Mouse (Mus musculus): ENCODE measurements around the gene Foxo6. TPM values are rescaled to one million over a fixed set of nuclear protein-coding genes. Genes with fewer than 3 reads are reported as not detected.

Gene Foxo6
- polyA plus RNA-seq, 2 experiments = 0.29 to 2.0 TPM

- Histone ChIP-seq H3K36me3 (ENCODE audit: control insufficient read depth, insufficient read depth, low read length) (no peaks in the 10 kb centered on the region), H3K27ac (replicated peaks; ENCODE audit: low read depth, low read length) (no peak overlapping the region), H3K27me3 (ENCODE audit: control insufficient read depth, insufficient read depth, low read length) (peaks cover 67% of the 10 kb centered on the region), H3K9ac (ENCODE audit: low read depth, low read length, severe bottlenecking) (no peak overlapping the region), H3K4me2 (replicated peaks; ENCODE audit: low read depth, low read length, severe bottlenecking) (0 out of 2 replicates have a peak overlapping the region, but pooled peaks have one; percentile 77), H3K4me3 (replicated peaks; ENCODE audit: low read length) (peak overlapping the region; percentile 43; the same call in 1 of the 2 replicates), H3K4me1 (ENCODE audit: control insufficient read depth, insufficient read depth, low read length) (peaks cover 10% of the 10 kb centered on the region), H3K9me3 (ENCODE audit: control insufficient read depth, low read length) (no peaks in the 10 kb centered on the region)
- ATAC-seq (ENCODE audit: low FRiP score, low read depth) = no peak
- TF ChIP-seq POLR2A (IDR thresholded peaks at IDR 0.05; ENCODE audit: borderline replicate concordance, extremely low read depth, insufficient read depth, insufficient read length) = no peak
- no peak for DNase-seq (ENCODE audit: low spot score)
- 20% methylated on average over 24 of the region's 24 CpGs for WGBS
These were observed 20.0 kb downstream of the Foxo6 start for GRCm38 (mm10) chr4:120267136-120267535.

- DNase-seq (ENCODE audit: low spot score) (no peak), ATAC-seq (ENCODE audit: low FRiP score, low read depth) (no peak)
- no peak overlapping the region for H3K4me2 ChIP-seq (replicated peaks; ENCODE audit: low read depth, low read length, severe bottlenecking)
- H3K9ac ChIP-seq (ENCODE audit: low read depth, low read length, severe bottlenecking) = no peak overlapping the region
- peaks cover 51% of the 10 kb centered on the region for H3K27me3 ChIP-seq (ENCODE audit: control insufficient read depth, insufficient read depth, low read length)
- 26% methylated on average over 3 of the region's 3 CpGs for WGBS
- H3K4me3 ChIP-seq (replicated peaks; ENCODE audit: low read length) = no peak overlapping the region
- no peaks in the 10 kb centered on the region for H3K9me3 ChIP-seq (ENCODE audit: control insufficient read depth, low read length)
- peaks cover 23% of the 10 kb centered on the region for H3K4me1 ChIP-seq (ENCODE audit: control insufficient read depth, insufficient read depth, low read length)
- no peak for TF ChIP-seq POLR2A (IDR thresholded peaks at IDR 0.05; ENCODE audit: borderline replicate concordance, extremely low read depth, insufficient read depth, insufficient read length)
- no peak overlapping the region for H3K27ac ChIP-seq (replicated peaks; ENCODE audit: low read depth, low read length)
- no peaks in the 10 kb centered on the region for H3K36me3 ChIP-seq (ENCODE audit: control insufficient read depth, insufficient read depth, low read length)
These were observed 23.0 kb downstream of the Foxo6 start for GRCm38 (mm10) chr4:120264105-120264504.

GRCm38 (mm10) chr4:120262726-120263125, 24.4 kb downstream of the Foxo6 start:
- no peaks in the 10 kb centered on the region for H3K9me3 ChIP-seq (ENCODE audit: control insufficient read depth, low read length)
- DNase-seq (ENCODE audit: low spot score) (no peak), ATAC-seq (ENCODE audit: low FRiP score, low read depth) (no peak)
- no peak overlapping the region for H3K27ac ChIP-seq (replicated peaks; ENCODE audit: low read depth, low read length)
- peaks cover 39% of the 10 kb centered on the region for H3K27me3 ChIP-seq (ENCODE audit: control insufficient read depth, insufficient read depth, low read length)
- no peak overlapping the region for H3K4me3 ChIP-seq (replicated peaks; ENCODE audit: low read length)
- no peaks in the 10 kb centered on the region for H3K36me3 ChIP-seq (ENCODE audit: control insufficient read depth, insufficient read depth, low read length)
- WGBS = 46% methylated on average over 2 of the region's 2 CpGs
- H3K4me1 ChIP-seq (ENCODE audit: control insufficient read depth, insufficient read depth, low read length) = peaks cover 23% of the 10 kb centered on the region
- H3K4me2 ChIP-seq (replicated peaks; ENCODE audit: low read depth, low read length, severe bottlenecking) = no peak overlapping the region
- H3K9ac ChIP-seq (ENCODE audit: low read depth, low read length, severe bottlenecking) = no peak overlapping the region
- no peak for TF ChIP-seq POLR2A (IDR thresholded peaks at IDR 0.05; ENCODE audit: borderline replicate concordance, extremely low read depth, insufficient read depth, insufficient read length)

DNA sequence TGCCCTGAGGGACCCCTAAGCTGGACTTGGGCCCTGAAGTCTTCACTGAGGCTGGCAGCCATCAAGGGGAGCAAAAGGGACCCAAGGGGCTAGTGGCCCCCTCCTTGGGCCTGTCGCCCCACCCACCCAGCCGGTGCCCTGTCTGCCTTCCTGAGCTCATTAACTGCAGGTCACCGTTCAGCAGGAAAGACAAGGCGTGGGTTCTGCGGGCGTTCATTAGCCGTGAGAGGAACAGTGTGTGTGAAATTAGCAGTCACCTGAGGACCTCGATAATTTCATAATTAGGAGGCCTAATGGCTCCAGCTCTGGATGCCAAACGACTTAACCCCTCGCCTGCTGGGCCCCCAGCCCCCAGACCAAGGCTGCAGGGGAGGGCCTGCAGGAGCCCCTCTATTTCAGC, 24.9 kb downstream of the Foxo6 start:
- peaks cover 23% of the 10 kb centered on the region for H3K4me1 ChIP-seq (ENCODE audit: control insufficient read depth, insufficient read depth, low read length)
- H3K9ac ChIP-seq (ENCODE audit: low read depth, low read length, severe bottlenecking) = no peak overlapping the region
- 19% methylated on average over 10 of the region's 10 CpGs for WGBS
- DNase-seq (ENCODE audit: low spot score) (no peak), ATAC-seq (ENCODE audit: low FRiP score, low read depth) (no peak)
- no peak overlapping the region for H3K27ac ChIP-seq (replicated peaks; ENCODE audit: low read depth, low read length)
- H3K4me3 ChIP-seq (replicated peaks; ENCODE audit: low read length) = no peak overlapping the region
- H3K36me3 ChIP-seq (ENCODE audit: control insufficient read depth, insufficient read depth, low read length) = no peaks in the 10 kb centered on the region
- TF ChIP-seq POLR2A (IDR thresholded peaks at IDR 0.05; ENCODE audit: borderline replicate concordance, extremely low read depth, insufficient read depth, insufficient read length) = no peak
- no peak overlapping the region for H3K4me2 ChIP-seq (replicated peaks; ENCODE audit: low read depth, low read length, severe bottlenecking)
- peaks cover 34% of the 10 kb centered on the region for H3K27me3 ChIP-seq (ENCODE audit: control insufficient read depth, insufficient read depth, low read length)
- H3K9me3 ChIP-seq (ENCODE audit: control insufficient read depth, low read length) = no peaks in the 10 kb centered on the region

DNA sequence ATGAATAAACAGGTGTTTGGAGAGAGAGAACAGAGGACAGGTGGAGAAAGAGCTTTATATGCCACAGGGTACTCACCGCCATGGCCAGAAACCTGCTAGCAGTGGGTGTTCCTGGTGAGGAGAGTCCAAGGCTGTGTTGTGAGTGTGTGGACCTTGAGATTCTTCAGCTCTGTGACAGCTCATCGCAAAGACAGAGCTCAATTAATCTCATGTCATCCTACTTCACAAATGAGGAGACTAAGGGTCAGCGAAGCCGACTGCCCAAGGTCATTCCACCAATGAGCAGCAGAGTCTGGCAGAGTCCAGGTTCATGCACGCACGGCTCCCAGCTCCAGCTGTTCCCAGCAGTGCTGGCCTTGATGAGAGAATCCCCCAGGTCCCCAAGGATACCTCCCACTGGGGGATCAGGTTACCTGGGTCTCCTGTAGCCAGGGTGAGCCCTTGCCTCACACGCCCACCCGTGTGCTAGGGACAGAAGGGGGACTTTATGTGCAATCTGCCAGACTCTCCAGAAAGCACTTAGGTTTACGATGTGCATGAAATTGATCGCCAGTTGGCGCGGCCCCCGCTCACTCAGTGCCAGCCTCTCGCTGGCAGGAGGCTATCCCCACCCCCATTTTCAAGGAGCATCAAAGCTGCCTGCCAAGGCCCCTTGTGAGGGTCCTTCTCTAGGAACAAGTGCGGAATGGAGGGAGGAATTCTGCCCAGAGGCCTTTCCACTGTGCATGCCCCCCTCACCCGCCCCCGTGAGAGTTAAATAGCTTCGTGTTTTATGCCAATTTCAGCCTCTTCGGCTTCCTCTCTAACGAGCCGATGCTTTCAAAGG, 27.6 kb downstream of the Foxo6 start:
- no peak overlapping the region for H3K4me3 ChIP-seq (replicated peaks; ENCODE audit: low read length)
- no peak for TF ChIP-seq POLR2A (IDR thresholded peaks at IDR 0.05; ENCODE audit: borderline replicate concordance, extremely low read depth, insufficient read depth, insufficient read length)
- H3K9me3 ChIP-seq (ENCODE audit: control insufficient read depth, low read length) = no peaks in the 10 kb centered on the region
- 0 out of 2 replicates have a peak, but pooled peaks cover 10% of the 10 kb centered on the region for H3K27me3 ChIP-seq (ENCODE audit: control insufficient read depth, insufficient read depth, low read length)
- H3K4me1 ChIP-seq (ENCODE audit: control insufficient read depth, insufficient read depth, low read length) = peaks cover 23% of the 10 kb centered on the region
- H3K9ac ChIP-seq (ENCODE audit: low read depth, low read length, severe bottlenecking) = no peak overlapping the region
- ATAC-seq (ENCODE audit: low FRiP score, low read depth) (peak; percentile 56; the same call in 1 of the 2 replicates), DNase-seq (ENCODE audit: low spot score) (peak; percentile 39)
- H3K4me2 ChIP-seq (replicated peaks; ENCODE audit: low read depth, low read length, severe bottlenecking) = peak overlapping the region; percentile 4; the same call in 1 of the 2 replicates
- H3K27ac ChIP-seq (replicated peaks; ENCODE audit: low read depth, low read length) = no peak overlapping the region
- no peaks in the 10 kb centered on the region for H3K36me3 ChIP-seq (ENCODE audit: control insufficient read depth, insufficient read depth, low read length)
- 14% methylated on average over 21 of the region's 21 CpGs for WGBS
